Mouse (Mus musculus): ENCODE results near the gene Camsap2. TPM values are rescaled to one million over a fixed set of nuclear protein-coding genes. Genes with fewer than 3 reads are reported as not detected.

Gene Camsap2
- total and polyA plus RNA-seq, 2 experiments from 2014 or later = 21.9 to 137 TPM

DNA sequence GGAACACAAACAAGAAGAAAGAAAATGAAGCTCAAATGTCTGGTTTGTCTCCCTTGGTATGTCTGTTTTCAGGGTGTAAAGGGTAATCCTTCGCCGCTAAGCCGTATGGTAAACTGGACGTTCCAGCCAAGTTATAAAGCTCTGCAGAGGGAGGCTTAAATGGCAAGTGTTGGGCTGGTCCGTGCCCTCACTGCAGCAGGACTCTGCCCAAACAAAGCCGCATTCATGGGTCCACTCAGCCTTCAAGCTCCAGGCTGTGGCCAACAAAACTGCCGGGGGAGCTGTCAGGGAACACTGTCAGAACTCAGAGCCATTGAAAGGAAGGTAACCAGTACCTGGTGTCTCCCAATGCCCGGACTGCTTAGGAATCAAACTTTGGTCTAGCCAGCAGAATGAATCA, 16.7 kb upstream of the Camsap2 start:
- Histone ChIP-seq H3K4me1 (ENCODE audit: insufficient read depth, low read length) (no peaks in the 10 kb centered on the region), H3K27me3 (ENCODE audit: insufficient read depth, low read length) (no peaks in the 10 kb centered on the region), H3K4me2 (ENCODE audit: low read depth, low read length, poor library complexity, severe bottlenecking) (no peak overlapping the region), H3K36me3 (ENCODE audit: insufficient read depth, low read length) (no peaks in the 10 kb centered on the region), H3K9me3 (ENCODE audit: low read length) (no peaks in the 10 kb centered on the region), H3K9ac (replicated peaks; ENCODE audit: low read length, poor library complexity, severe bottlenecking) (no peak overlapping the region), H3K4me3 (ENCODE audit: low read depth, low read length) (no peak overlapping the region), H3K27ac (ENCODE audit: low read depth, low read length) (peak overlapping the region; percentile 43; the same call in 1 of the 2 replicates)
- no peak for TF ChIP-seq CTCF (IDR thresholded peaks at IDR 0.05)
- ATAC-seq (ENCODE audit: low FRiP score) = peak; percentile 68; the same call in 1 of the 2 replicates
- 39% methylated on average over 8 of the region's 8 CpGs for WGBS
- peak; percentile 66 for DNase-seq (ENCODE audit: low spot score)

DNA sequence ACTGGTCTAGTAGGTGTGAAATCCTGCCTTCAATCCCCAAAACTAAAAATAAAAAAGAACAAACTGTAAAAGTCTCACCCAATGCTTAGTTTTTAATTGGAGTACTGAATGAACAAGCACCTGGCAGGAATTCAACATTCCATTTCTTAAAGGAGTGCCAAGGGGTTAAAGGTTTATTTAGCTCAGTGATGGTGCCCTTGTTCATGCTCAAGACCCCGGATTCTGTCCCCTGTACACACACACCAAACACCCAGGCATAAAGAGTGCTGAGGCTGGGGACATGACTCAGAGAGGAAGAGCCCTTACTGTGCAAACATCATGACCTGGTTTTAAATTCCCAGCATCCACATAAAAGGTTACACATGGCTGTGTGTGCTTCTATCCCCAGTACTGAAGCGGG, 15.5 kb upstream of the Camsap2 start:
- no peak overlapping the region for H3K4me2 ChIP-seq (ENCODE audit: low read depth, low read length, poor library complexity, severe bottlenecking)
- no peak overlapping the region for H3K4me3 ChIP-seq (ENCODE audit: low read depth, low read length)
- no peaks in the 10 kb centered on the region for H3K9me3 ChIP-seq (ENCODE audit: low read length)
- DNase-seq (ENCODE audit: low spot score) = no peak
- no peak for TF ChIP-seq CTCF (IDR thresholded peaks at IDR 0.05)
- H3K27ac ChIP-seq (ENCODE audit: low read depth, low read length) = no peak overlapping the region
- H3K36me3 ChIP-seq (ENCODE audit: insufficient read depth, low read length) = no peaks in the 10 kb centered on the region
- 88% methylated on average over 2 of the region's 2 CpGs for WGBS
- H3K9ac ChIP-seq (replicated peaks; ENCODE audit: low read length, poor library complexity, severe bottlenecking) = no peak overlapping the region
- no peak for ATAC-seq (ENCODE audit: low FRiP score)
- no peaks in the 10 kb centered on the region for H3K4me1 ChIP-seq (ENCODE audit: insufficient read depth, low read length)
- H3K27me3 ChIP-seq (ENCODE audit: insufficient read depth, low read length) = no peaks in the 10 kb centered on the region

DNA sequence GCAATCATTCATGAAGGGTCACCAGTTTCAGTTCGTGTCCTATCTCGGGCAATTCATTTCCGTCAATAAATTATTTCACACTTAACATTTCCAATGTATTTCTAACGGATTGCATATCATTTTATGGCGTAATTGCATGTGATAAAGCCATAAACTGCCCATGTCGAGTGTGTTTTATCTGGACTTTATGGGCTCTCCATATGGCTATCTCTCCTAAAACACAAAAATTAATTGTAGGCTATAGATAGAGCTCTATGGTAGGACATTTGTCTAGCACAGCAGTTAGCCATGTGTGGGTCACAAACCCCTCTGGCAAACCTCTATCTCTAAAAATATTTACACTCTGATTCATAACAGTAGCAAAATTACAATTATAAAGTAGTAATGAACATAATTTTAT, 15.0 kb upstream of the Camsap2 start:
- Histone ChIP-seq H3K4me1 (ENCODE audit: insufficient read depth, low read length) (no peaks in the 10 kb centered on the region), H3K4me3 (ENCODE audit: low read depth, low read length) (no peak overlapping the region), H3K27ac (ENCODE audit: low read depth, low read length) (no peak overlapping the region), H3K36me3 (ENCODE audit: insufficient read depth, low read length) (no peaks in the 10 kb centered on the region), H3K9ac (replicated peaks; ENCODE audit: low read length, poor library complexity, severe bottlenecking) (no peak overlapping the region), H3K27me3 (ENCODE audit: insufficient read depth, low read length) (no peaks in the 10 kb centered on the region), H3K4me2 (ENCODE audit: low read depth, low read length, poor library complexity, severe bottlenecking) (no peak overlapping the region), H3K9me3 (ENCODE audit: low read length) (no peaks in the 10 kb centered on the region)
- DNase-seq (ENCODE audit: low spot score) (no peak), ATAC-seq (ENCODE audit: low FRiP score) (no peak)
- no peak for TF ChIP-seq CTCF (IDR thresholded peaks at IDR 0.05)
- 88% methylated on average over 6 of the region's 6 CpGs for WGBS

DNA sequence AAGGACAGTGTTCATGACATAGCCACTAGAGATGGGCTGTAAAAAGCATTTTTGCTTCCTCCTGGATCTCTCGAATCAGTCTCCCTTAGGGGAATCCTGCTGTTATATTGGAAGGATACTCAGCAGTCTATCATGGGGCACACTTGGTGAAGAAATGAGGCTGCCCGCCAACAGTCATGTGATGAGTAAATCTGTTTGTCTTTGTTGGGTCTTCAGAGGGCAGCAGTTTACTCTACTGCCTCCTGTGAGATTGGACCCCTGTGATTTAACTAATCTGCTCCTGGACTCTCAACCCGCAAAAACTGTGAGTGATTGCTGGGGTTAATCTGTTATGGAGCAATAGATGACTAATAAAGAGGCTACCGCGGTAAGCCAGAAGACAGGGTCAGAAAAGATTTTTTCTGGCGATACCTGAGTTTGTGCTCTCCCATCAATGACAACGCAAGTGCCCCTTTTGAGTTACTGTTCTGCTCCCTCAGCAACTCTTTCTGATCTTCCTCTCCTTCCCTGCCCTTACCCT, 13.0 kb upstream of the Camsap2 start:
- Histone ChIP-seq H3K27ac (ENCODE audit: low read depth, low read length) (no peak overlapping the region), H3K9ac (replicated peaks; ENCODE audit: low read length, poor library complexity, severe bottlenecking) (no peak overlapping the region), H3K4me2 (ENCODE audit: low read depth, low read length, poor library complexity, severe bottlenecking) (no peak overlapping the region), H3K4me3 (ENCODE audit: low read depth, low read length) (no peak overlapping the region), H3K9me3 (ENCODE audit: low read length) (no peaks in the 10 kb centered on the region), H3K27me3 (ENCODE audit: insufficient read depth, low read length) (no peaks in the 10 kb centered on the region), H3K4me1 (ENCODE audit: insufficient read depth, low read length) (no peaks in the 10 kb centered on the region), H3K36me3 (ENCODE audit: insufficient read depth, low read length) (no peaks in the 10 kb centered on the region)
- ATAC-seq (ENCODE audit: low FRiP score) (no peak), DNase-seq (ENCODE audit: low spot score) (no peak)
- TF ChIP-seq CTCF (IDR thresholded peaks at IDR 0.05) = no peak
- 62% methylated on average over 7 of the region's 7 CpGs for WGBS

DNA sequence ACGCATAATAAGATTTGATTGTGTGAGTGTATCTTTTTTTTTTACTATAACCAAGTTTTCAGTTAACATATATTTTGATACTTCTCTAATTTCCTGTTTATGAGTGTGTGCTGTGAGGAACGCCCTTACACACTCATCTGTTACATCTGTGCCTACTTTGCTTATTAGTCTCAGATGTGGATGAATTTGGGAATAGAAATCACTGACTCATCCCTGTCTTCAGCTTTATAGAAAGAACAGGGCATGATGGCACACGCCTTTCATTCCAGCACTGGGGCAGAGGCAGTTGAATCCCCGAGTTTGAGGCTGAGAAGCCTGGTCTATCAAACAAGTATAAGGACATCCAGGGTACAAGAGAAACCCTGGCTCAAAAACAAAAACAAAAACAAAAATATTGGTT, 9.7 kb upstream of the Camsap2 start:
- Histone ChIP-seq H3K9me3 (ENCODE audit: low read length) (no peaks in the 10 kb centered on the region), H3K4me3 (ENCODE audit: low read depth, low read length) (no peak overlapping the region), H3K27me3 (ENCODE audit: insufficient read depth, low read length) (no peaks in the 10 kb centered on the region), H3K4me2 (ENCODE audit: low read depth, low read length, poor library complexity, severe bottlenecking) (no peak overlapping the region), H3K27ac (ENCODE audit: low read depth, low read length) (no peak overlapping the region), H3K4me1 (ENCODE audit: insufficient read depth, low read length) (no peaks in the 10 kb centered on the region), H3K9ac (replicated peaks; ENCODE audit: low read length, poor library complexity, severe bottlenecking) (no peak overlapping the region), H3K36me3 (ENCODE audit: insufficient read depth, low read length) (no peaks in the 10 kb centered on the region)
- DNase-seq (ENCODE audit: low spot score) (no peak), ATAC-seq (ENCODE audit: low FRiP score) (no peak)
- 87% methylated on average over 4 of the region's 4 CpGs for WGBS
- TF ChIP-seq CTCF (IDR thresholded peaks at IDR 0.05) = no peak

DNA sequence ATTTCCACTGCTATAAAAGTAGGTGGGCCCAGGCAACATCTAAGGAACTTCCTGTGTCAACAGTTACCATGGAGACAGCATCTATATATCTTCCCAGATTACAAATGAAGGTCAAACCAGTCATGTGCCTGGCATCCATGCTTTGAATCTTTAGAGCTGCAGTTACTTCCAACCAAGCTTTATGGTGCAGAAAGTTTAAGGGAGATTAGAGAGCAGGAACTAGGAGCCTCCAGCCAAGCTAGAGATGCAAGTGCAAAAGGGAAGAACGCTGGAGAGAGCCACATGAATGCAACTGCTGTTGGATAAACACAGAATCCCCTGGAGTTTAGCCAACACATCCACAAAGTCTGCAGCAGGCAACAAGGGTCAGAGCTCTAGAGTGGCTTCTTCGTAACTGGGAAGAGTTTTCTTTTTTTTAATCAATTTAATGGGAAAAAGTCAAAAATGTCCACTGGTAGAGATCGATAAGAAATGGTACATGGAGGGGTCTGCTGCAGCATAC, 4.8 kb upstream of the Camsap2 start:
- no peaks in the 10 kb centered on the region for H3K36me3 ChIP-seq (ENCODE audit: insufficient read depth, low read length)
- no peaks in the 10 kb centered on the region for H3K27me3 ChIP-seq (ENCODE audit: insufficient read depth, low read length)
- no peak for TF ChIP-seq CTCF (IDR thresholded peaks at IDR 0.05)
- H3K4me2 ChIP-seq (ENCODE audit: low read depth, low read length, poor library complexity, severe bottlenecking) = no peak overlapping the region
- no peak overlapping the region for H3K27ac ChIP-seq (ENCODE audit: low read depth, low read length)
- ATAC-seq (ENCODE audit: low FRiP score) (no peak), DNase-seq (ENCODE audit: low spot score) (peak; percentile 40)
- H3K9me3 ChIP-seq (ENCODE audit: low read length) = no peaks in the 10 kb centered on the region
- no peaks in the 10 kb centered on the region for H3K4me1 ChIP-seq (ENCODE audit: insufficient read depth, low read length)
- 60% methylated on average over 3 of the region's 3 CpGs for WGBS
- H3K4me3 ChIP-seq (ENCODE audit: low read depth, low read length) = no peak overlapping the region
- H3K9ac ChIP-seq (replicated peaks; ENCODE audit: low read length, poor library complexity, severe bottlenecking) = no peak overlapping the region
